Mouse (Mus musculus) lung, adult 2 months (tissue): ENCODE data around the gene Pebp1.

ENCODE experiments used
- CTCF ChIP-seq: fragments of 200-500 bp; IDR thresholded peaks from 2 replicates; pipeline ENCODE4 v1.5.1; 2011; ENCODE audit warnings: mild to moderate bottlenecking, low read length, control low read depth; ENCODE audit not compliant: insufficient read depth
- POLR2A ChIP-seq: fragments of 200-500 bp; IDR thresholded peaks from 2 replicates; pipeline ENCODE4 v1.6.1; 2011; ENCODE audit warnings: low read depth, mild to moderate bottlenecking, control low read depth, low read length, borderline replicate concordance; ENCODE audit errors: extremely low read depth

DNA sequence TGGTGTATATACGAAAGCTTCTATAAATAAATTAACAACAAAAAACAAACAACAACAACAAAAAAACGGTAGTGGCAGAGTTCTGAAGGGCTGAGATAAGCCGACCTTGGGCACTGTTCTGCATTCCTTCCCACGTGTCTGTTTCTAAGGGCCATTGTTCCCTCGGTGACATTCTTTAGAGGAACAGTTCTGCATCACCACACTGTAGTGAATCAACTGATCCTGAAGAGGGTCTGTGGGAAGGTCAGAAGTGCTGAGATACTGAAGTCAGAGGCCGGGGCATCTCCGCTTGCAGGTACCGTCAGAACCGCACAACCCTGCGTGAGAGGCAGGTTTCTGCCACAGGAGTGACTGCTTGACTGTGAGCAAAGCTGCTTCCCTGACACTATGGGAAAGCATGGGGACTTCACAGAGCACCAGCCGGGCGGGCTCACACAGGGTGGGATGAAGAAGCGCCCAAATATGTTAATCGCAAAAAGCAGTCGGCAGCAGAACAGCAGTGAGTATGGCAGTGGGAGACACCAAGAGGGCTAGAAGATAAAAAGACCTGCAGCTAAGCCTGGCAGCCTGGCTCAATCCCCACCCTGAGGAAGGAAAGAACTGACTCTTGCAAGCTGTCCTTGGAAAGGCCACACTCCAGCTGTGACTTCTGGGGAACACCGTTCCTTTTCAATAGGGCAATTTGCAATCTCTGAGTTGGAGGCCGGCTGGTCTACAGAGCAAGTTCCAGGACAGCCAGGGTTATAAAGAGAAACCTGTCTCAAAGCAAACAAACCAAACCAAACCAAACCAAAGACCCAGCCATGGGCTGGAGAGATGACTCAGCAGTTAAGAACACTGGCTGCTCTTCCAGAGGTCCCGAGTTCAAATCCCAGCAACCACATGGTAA is 16.5 kb upstream of the Pebp1 start:
- no peak for TF ChIP-seq POLR2A
- no peak for TF ChIP-seq CTCF
